21 mouse cellular contexts compared by ENCODE assay signal in the genomic region with DNA sequence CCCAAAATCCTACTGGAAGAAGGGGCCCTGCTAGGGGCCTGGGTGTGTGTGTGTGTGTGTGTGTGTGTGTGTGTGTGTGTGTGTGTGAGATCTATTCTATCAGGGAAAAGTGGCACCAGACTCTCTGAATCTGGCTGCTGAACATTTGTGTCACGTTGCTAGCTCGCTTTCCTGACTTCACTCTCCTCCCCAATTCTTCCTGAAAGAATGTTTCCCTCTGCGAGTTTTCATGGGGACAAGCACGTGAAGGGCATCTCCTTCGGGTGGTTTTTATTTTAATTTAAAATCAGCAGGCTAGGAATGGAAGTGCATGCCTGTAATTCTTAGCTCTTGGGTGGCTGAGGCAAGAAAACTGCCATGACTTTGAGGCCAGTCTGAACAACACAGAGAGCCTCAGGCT.
"Had no signal": no experiment of that assay in that cellular context is flagged by ENCODE, and none has a peak within 500 bp of the region (broad histone marks: within the 10 kb centered on the region; RNA-seq: fewer than 3 reads in every experiment).

No protein-coding gene starts in this region.

- H3K9me3 ChIP-seq: hindbrain, embryonic 10.5 days; hindbrain, embryonic 12.5 days; intestine, embryonic 15.5 days; kidney, embryonic 15.5 days; limb, embryonic 10.5 days; limb, embryonic 12.5 days; liver, embryonic 13.5 days; liver, embryonic 15.5 days had no signal

- H3K4me2 ChIP-seq: heart, embryonic 11.5 days; hindbrain, embryonic 12.5 days; hindbrain, embryonic 14.5 days; intestine, embryonic 15.5 days; kidney, embryonic 15.5 days; limb, embryonic 12.5 days; liver, embryonic 11.5 days; liver, embryonic 13.5 days; liver, embryonic 15.5 days had no signal

- H3K36me3 ChIP-seq: hindbrain, embryonic 10.5 days; hindbrain, embryonic 12.5 days; intestine, embryonic 15.5 days; kidney, embryonic 15.5 days; limb, embryonic 10.5 days; limb, embryonic 12.5 days; liver, embryonic 13.5 days; liver, embryonic 15.5 days had no signal

- DNase-seq: forebrain, postnatal 0 days; heart, adult 11 months; heart, adult 2 months; heart, postnatal 10 days; heart, postnatal 4 days; liver; liver, embryonic 13.5 days; liver, postnatal 0 days; lung, adult 2 months had no signal

- ATAC-seq: forebrain, postnatal 0 days; hindbrain, embryonic 16.5 days; inflammation-experienced regulatory T-cells, adult 6 months; intestine, embryonic 15.5 days; liver, postnatal 0 days had no signal

- H3K27me3 ChIP-seq: hindbrain, embryonic 12.5 days; intestine, embryonic 15.5 days; kidney, embryonic 15.5 days; limb, embryonic 12.5 days; liver, embryonic 13.5 days; liver, embryonic 15.5 days had no signal

- H3K9ac ChIP-seq: forebrain, postnatal 0 days; hindbrain, embryonic 12.5 days; hindbrain, embryonic 14.5 days; intestine, embryonic 15.5 days; kidney, embryonic 15.5 days; limb, embryonic 12.5 days; liver, embryonic 13.5 days; liver, embryonic 15.5 days; liver, postnatal 0 days had no signal

- H3K27ac ChIP-seq: heart, adult 2 months; hindbrain, embryonic 10.5 days; hindbrain, embryonic 12.5 days; hindbrain, embryonic 14.5 days; intestine, embryonic 15.5 days; kidney, embryonic 15.5 days; limb, embryonic 10.5 days; limb, embryonic 12.5 days; liver, embryonic 13.5 days; liver, embryonic 15.5 days had no signal

- H3K4me1 ChIP-seq: liver, embryonic 13.5 days; liver, embryonic 15.5 days had no signal

- H3K4me3 ChIP-seq: heart, adult 2 months; hindbrain, embryonic 10.5 days; hindbrain, embryonic 12.5 days; intestine, embryonic 15.5 days; kidney, embryonic 15.5 days; limb, embryonic 10.5 days; limb, embryonic 12.5 days; liver, embryonic 13.5 days; liver, embryonic 15.5 days had no signal
